Mouse (Mus musculus) hindbrain, embryonic 13.5 days (tissue): ENCODE measurements at regions not wholly inside any gene's neighbourhood (a gene's known extent, or its start where the extent isn't known, plus 50 kb on each side); places are given as distances from the start of the nearest gene placed in this dataset.

ENCODE experiments used
- ATAC-seq: fragments of 200-750 bp; cut with Nextera tagmentation; 2 replicates; pipeline ENCODE4 v1.8.0; 2017; ENCODE audit warnings: moderate TSS enrichment; ENCODE audit not compliant: low FRiP score
- H3K27ac ChIP-seq: fragments of 300-500 bp; sonication (generic); 2 replicates; pipeline ENCODE4 v1.5.1; 2015; ENCODE audit warnings: inconsistent platforms, mild to moderate bottlenecking, moderate library complexity
- H3K27me3 ChIP-seq: fragments of 300-500 bp; sonication (generic); 2 replicates; pipeline ENCODE4 v1.6.1; 2015; ENCODE audit warnings: mild to moderate bottlenecking, inconsistent platforms
- H3K36me3 ChIP-seq: fragments of 300-500 bp; sonication (generic); 2 replicates; pipeline ENCODE4 v1.6.1; 2015; ENCODE audit warnings: mild to moderate bottlenecking, inconsistent platforms
- H3K4me1 ChIP-seq: fragments of 300-500 bp; sonication (generic); replicated peaks from 2 replicates; pipeline ENCODE4 v1.6.1; 2015; ENCODE audit warnings: inconsistent platforms
- H3K4me2 ChIP-seq: fragments of 300-500 bp; sonication (generic); 2 replicates; pipeline ENCODE4 v1.6.1; 2015; ENCODE audit warnings: inconsistent platforms, mild to moderate bottlenecking, moderate library complexity
- H3K4me3 ChIP-seq: fragments of 300-500 bp; sonication (generic); 2 replicates; pipeline ENCODE4 v1.5.1; 2015; ENCODE audit warnings: mild to moderate bottlenecking, inconsistent platforms
- H3K9ac ChIP-seq: fragments of 300-500 bp; sonication (generic); 2 replicates; pipeline ENCODE4 v1.6.1; 2015; ENCODE audit warnings: mild to moderate bottlenecking, inconsistent platforms
- H3K9me3 ChIP-seq: fragments of 300-500 bp; sonication (generic); 2 replicates; pipeline ENCODE4 v1.6.1; 2016; ENCODE audit warnings: inconsistent platforms
- WGBS: fragments of 180-500 bp; shearing (Covaris S2); methylation state at CpG from one replicate; pipeline ENCODE4 v1.1.7; 2015; 5-methylcytosine and 5-hydroxymethylcytosine counted together

DNA sequence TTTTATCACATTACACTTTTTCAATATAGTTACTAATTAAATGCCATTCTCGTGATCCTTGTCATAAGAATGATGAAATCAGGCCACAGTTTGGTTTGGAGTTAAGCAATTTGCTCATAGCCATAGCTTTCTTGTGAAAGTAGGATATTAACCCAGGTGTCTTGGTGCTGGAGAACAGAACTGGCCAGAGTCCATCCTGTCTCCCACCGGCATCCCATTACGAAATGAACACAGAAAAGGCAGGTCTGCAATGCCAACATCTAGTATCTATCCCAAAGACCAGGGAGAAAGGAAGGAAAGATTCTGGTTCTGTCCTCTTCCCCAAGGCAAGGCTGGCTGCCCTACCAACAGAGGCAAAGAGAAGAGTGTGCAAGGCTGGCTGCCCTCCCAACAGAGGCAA is 61.6 kb upstream of the Avpr1a start:
- no peak overlapping the region for H3K4me3 ChIP-seq
- H3K27ac ChIP-seq: no peak overlapping the region
- H3K4me1 ChIP-seq: no peaks in the 10 kb centered on the region
- no peaks in the 10 kb centered on the region for H3K27me3 ChIP-seq
- 89% methylated on average over 3 of the region's 3 CpGs for WGBS
- H3K4me2 ChIP-seq: no peak overlapping the region
- H3K9ac ChIP-seq: no peak overlapping the region
- H3K9me3 ChIP-seq: no peaks in the 10 kb centered on the region
- no peak for ATAC-seq
- no peaks in the 10 kb centered on the region for H3K36me3 ChIP-seq

DNA sequence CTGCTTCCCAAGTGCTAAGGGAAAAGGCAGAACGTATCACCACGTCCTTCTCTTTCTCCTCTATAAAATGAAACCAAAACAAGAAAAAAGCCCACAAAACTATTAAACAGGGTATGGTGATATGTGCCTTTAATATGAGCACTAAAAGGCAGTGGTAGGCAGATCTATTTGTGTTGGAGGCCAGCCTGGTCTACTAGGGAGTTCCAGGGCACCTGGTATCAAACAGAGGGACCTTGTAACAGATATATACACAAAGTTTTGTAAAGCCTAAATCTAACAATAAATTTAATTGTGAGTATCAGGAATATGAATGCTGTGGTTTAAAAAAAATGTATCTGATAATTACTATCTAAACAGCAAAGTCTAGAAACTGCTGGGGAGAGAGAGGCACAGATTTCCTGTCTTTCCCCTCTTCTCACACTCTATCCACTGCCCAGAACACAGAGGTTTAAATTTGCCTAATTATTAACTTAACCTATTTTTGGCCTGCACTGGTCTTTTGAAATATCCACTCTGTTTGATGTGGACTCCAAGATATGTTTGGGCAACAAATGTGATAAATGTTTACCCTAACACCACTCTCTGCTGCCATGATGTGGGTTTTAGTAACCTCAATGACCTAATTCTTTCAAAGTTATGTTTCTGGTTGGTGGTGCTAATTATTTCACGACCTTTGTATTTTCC is 68.5 kb upstream of the Avpr1a start:
- no peak overlapping the region for H3K4me2 ChIP-seq
- no peak overlapping the region for H3K4me3 ChIP-seq

DNA sequence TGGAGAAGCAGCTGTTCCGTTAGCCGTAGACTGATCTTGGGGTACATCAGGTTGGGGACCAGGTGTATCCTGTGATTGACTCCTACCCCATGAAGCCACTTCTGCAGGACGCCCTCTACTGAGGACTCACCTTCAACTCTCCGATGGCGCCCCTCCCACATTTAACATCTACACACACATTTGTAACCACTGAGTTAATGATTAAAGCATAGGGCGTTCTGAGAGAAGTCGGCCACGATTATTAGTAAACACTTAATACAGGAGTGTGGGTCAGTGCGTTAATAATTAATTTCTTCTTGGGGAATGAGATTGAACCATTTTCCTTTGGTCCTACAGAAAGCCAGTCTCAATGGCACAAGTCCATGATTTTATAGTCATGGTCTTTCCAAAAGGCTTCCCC is 105.0 kb upstream of the Avpr1a start:
- H3K36me3 ChIP-seq: no peaks in the 10 kb centered on the region
- no peaks in the 10 kb centered on the region; the same call in 1 of the 2 replicates for H3K9me3 ChIP-seq
- H3K27me3 ChIP-seq: no peaks in the 10 kb centered on the region
- H3K4me2 ChIP-seq: no peak overlapping the region
- H3K9ac ChIP-seq: no peak overlapping the region
- H3K4me1 ChIP-seq: no peaks in the 10 kb centered on the region
- no peak overlapping the region for H3K4me3 ChIP-seq
- no peak for ATAC-seq
- WGBS: 94% methylated on average over 9 of the region's 9 CpGs
- no peak overlapping the region for H3K27ac ChIP-seq

More for the DNA sequence above, 68.5 kb upstream of the Avpr1a start:
- H3K4me1 ChIP-seq: no peaks in the 10 kb centered on the region
- no peaks in the 10 kb centered on the region for H3K36me3 ChIP-seq
- H3K9me3 ChIP-seq: no peaks in the 10 kb centered on the region
- no peak overlapping the region for H3K27ac ChIP-seq
- no peak for ATAC-seq
- 89% methylated on average over 3 of the region's 3 CpGs for WGBS
- H3K27me3 ChIP-seq: no peaks in the 10 kb centered on the region
- no peak overlapping the region for H3K9ac ChIP-seq

DNA sequence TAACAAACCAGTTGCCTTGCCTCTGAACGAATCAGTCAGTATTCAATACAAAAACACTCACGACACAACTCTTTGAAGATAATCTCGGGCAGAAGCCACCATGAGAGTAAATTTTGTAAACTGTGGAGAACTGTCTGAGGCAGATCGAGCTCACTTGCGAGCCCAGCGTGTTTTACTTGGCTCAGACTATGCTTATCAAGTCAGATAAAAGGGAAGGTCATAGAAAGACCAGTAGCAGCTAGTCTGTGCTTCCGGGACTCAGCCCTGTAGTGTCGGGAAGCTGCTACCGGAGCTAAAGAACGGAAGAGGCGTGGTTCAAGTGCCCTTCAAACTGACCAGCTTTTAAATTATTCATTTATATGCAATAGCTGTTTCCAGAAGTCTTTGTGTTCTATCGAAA is 105.9 kb upstream of the Avpr1a start:
- ATAC-seq: no peak
- no peaks in the 10 kb centered on the region for H3K36me3 ChIP-seq
- H3K4me3 ChIP-seq: no peak overlapping the region
- no peak overlapping the region for H3K4me2 ChIP-seq
- H3K9me3 ChIP-seq: no peaks in the 10 kb centered on the region; the same call in 1 of the 2 replicates
- H3K4me1 ChIP-seq: no peaks in the 10 kb centered on the region
- no peak overlapping the region for H3K9ac ChIP-seq
- WGBS: 89% methylated on average over 12 of the region's 12 CpGs
- H3K27me3 ChIP-seq: no peaks in the 10 kb centered on the region
- H3K27ac ChIP-seq: no peak overlapping the region

DNA sequence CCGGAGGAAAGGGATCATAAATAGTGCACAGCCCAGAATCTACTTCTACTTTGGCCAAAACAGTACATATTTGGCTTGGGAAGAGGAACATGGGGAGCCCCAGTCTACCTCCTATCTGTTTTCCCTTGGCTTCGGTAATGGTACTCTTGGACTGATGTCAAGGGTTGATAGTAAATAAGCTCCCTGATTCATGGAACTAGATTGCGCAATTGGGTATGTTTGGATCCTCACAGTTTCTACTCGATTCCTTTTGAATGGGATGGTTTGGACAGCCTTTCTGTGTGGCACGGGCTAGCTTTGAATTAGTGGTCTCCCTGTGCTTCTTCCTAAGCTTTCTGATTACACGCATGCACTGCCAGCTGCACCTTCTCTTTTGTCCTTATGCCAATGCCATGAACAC is 121.4 kb upstream of the Avpr1a start:
- WGBS: 88% methylated on average over 6 of the region's 6 CpGs

DNA sequence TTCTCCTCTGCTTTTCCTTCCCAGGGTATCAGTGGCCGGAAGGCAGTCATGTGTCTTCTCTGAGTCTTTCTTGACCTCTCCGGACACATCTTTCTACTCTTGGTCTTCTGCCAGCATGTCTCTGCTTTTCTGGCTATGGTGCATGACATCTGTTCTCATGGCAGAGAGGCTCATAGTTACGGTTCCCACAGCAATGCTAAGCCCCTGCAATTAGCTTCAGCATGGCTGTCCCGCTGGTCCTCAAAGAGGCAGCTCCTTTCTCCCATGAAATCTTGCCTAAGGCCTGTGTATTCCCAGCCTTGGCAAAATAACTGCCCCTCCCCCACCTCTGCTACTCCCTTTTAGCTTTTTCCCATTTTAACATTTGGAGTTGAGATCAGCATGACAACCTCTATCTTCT is 129.4 kb upstream of the Avpr1a start:
- H3K27ac ChIP-seq: no peak overlapping the region
- ATAC-seq: peak; percentile 54; the same call in 1 of the 2 replicates
- H3K4me3 ChIP-seq: no peak overlapping the region
- WGBS: 65% methylated on average over 4 of the region's 4 CpGs
- H3K9ac ChIP-seq: no peak overlapping the region
- peaks cover 4% of the 10 kb centered on the region; the same call in 1 of the 2 replicates for H3K4me1 ChIP-seq
- no peak overlapping the region for H3K4me2 ChIP-seq
- no peaks in the 10 kb centered on the region for H3K36me3 ChIP-seq
- no peaks in the 10 kb centered on the region for H3K9me3 ChIP-seq
- H3K27me3 ChIP-seq: no peaks in the 10 kb centered on the region

More for the DNA sequence above, 121.4 kb upstream of the Avpr1a start:
- Histone ChIP-seq H3K4me2 (no peak overlapping the region), H3K27me3 (no peaks in the 10 kb centered on the region), H3K4me3 (no peak overlapping the region), H3K9me3 (no peaks in the 10 kb centered on the region), H3K9ac (no peak overlapping the region), H3K27ac (no peak overlapping the region), H3K36me3 (no peaks in the 10 kb centered on the region), H3K4me1 (no peaks in the 10 kb centered on the region)
- ATAC-seq: no peak

DNA sequence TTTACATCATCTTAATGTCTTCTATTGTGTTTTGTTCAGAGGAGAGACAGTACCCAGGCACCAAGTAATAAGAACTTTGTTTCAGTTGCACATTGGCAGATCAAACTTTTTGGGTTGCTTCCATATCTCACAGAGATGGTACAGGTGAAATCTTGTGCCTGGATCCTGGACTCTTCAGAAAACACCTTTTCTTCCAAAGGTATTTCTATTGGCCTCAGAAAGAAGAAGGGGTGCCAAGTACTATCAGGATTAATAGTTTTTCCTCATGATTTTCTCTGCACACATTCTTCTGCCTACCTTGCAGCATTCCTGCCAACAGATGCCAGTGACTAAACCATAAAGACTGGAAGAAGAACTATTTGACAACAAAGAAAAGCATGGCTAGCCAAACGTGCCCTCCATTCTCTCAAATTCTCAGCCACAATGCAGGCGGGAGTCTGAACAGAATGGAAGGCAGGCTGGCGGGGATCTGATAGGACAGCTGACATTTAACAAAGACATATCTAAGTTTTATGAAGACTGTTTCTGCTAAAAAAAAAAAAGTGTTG is 137.6 kb upstream of the Avpr1a start:
- Histone ChIP-seq H3K9me3 (no peaks in the 10 kb centered on the region), H3K9ac (no peak overlapping the region), H3K4me2 (no peak overlapping the region), H3K27me3 (no peaks in the 10 kb centered on the region), H3K27ac (no peak overlapping the region), H3K4me1 (no peaks in the 10 kb centered on the region), H3K4me3 (no peak overlapping the region), H3K36me3 (no peaks in the 10 kb centered on the region)
- ATAC-seq: no peak
- WGBS: 63% methylated on average over 3 of the region's 3 CpGs

DNA sequence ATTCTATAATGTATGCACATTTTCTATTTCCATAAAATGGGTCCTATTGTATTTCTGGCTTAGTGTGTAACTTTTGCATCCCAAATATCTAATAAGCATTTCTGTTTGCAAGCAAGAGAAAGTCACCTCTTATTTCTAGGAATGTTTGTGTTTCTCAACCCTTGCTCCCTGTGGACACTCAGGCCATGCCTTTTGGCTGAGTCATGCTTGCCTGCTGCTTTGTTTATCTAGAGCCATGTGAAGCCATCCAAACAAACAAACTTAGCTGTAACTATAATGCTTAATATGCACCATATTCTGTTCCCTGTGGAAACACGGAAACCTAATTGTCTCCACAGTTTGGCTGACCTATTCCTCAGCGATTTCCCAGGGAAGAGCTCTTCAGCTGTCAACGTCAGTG is 139.6 kb upstream of the Avpr1a start:
- no peak overlapping the region for H3K4me2 ChIP-seq

DNA sequence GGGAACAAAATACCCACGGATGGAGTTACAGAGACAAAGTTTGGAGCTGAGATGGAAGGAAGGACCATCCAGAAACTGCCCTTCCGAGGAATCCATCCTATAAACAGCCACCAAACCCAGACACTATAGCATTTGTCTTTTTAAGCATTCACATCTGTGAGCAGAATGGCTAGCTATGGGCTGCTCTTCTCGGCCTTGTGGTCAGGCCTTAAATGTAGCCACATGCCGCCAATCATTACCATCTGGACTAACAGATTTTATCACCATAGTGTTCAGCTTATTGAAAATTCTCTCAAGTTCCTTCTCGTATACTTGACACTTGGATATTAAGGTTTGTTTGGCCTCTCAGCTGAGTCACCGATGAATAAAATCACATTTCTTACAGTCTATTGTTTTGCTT is 146.0 kb upstream of the Avpr1a start:
- no peak overlapping the region for H3K27ac ChIP-seq
- no peaks in the 10 kb centered on the region for H3K4me1 ChIP-seq
- H3K9me3 ChIP-seq: no peaks in the 10 kb centered on the region
- no peak overlapping the region for H3K4me3 ChIP-seq
- H3K4me2 ChIP-seq: no peak overlapping the region
- ATAC-seq: no peak
- no peaks in the 10 kb centered on the region for H3K36me3 ChIP-seq
- WGBS: 82% methylated on average over 6 of the region's 6 CpGs
- no peak overlapping the region for H3K9ac ChIP-seq
- H3K27me3 ChIP-seq: no peaks in the 10 kb centered on the region

More for the DNA sequence above, 139.6 kb upstream of the Avpr1a start:
- Histone ChIP-seq H3K27me3 (no peaks in the 10 kb centered on the region), H3K4me3 (no peak overlapping the region), H3K4me1 (no peaks in the 10 kb centered on the region), H3K36me3 (no peaks in the 10 kb centered on the region), H3K9me3 (no peaks in the 10 kb centered on the region), H3K9ac (no peak overlapping the region), H3K27ac (no peak overlapping the region)
- WGBS: 87% methylated on average over 3 of the region's 3 CpGs
- ATAC-seq: no peak

DNA sequence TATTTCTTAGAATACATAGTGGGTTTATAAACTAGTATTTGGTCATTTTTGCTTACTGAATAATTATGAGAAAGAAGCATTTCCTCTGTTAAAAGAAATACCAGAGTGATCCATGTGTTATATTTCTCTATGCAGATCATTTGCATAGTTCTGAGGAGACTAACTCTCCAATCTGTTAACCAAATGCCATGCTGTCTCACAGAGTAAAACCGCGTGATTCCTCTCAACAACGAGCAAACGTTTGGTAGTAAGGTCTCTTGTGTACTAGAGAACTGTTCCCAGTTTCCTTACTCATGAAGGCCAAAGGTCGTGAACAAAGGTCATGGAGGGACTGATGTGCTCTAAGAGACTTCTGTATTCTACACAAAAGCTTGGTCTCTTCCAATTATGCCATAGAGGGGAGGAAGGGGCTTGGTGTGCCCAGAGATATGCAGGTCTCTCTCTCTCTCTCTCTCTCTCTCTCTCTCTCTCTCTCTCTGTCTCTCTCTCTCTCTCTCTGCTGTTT is 152.3 kb upstream of the Avpr1a start:
- Histone ChIP-seq H3K4me2 (no peak overlapping the region), H3K4me3 (no peak overlapping the region), H3K27me3 (no peaks in the 10 kb centered on the region), H3K9me3 (no peaks in the 10 kb centered on the region), H3K36me3 (no peaks in the 10 kb centered on the region), H3K4me1 (no peaks in the 10 kb centered on the region), H3K27ac (no peak overlapping the region), H3K9ac (no peak overlapping the region)
- ATAC-seq: no peak
- WGBS: 48% methylated on average over 5 of the region's 5 CpGs

DNA sequence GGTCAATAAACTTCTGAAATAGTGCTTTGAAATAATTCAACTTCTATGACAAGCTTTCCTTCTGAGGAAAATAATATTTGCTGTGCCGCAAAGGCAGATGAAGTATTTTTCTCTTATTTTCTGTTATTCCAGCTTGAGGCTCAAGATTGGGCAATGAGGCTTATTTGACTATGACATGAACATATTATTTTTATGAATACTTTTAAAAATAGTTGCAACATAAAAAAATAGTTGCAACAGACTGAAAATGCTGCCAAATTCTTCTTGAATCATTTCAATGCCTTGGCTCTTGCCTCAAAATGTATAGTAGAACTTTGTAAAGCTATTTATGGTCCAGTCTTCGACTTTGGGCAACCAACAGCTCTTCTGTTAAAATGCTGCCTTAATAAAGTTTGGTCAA is 156.7 kb upstream of the Avpr1a start:
- no peaks in the 10 kb centered on the region for H3K9me3 ChIP-seq
- no peak overlapping the region for H3K9ac ChIP-seq
- no peak overlapping the region for H3K4me2 ChIP-seq
- H3K36me3 ChIP-seq: no peaks in the 10 kb centered on the region
- no peaks in the 10 kb centered on the region for H3K27me3 ChIP-seq
- 87% methylated on average over 2 of the region's 2 CpGs for WGBS
- no peaks in the 10 kb centered on the region for H3K4me1 ChIP-seq
- no peak overlapping the region for H3K4me3 ChIP-seq
- H3K27ac ChIP-seq: no peak overlapping the region
- no peak for ATAC-seq

DNA sequence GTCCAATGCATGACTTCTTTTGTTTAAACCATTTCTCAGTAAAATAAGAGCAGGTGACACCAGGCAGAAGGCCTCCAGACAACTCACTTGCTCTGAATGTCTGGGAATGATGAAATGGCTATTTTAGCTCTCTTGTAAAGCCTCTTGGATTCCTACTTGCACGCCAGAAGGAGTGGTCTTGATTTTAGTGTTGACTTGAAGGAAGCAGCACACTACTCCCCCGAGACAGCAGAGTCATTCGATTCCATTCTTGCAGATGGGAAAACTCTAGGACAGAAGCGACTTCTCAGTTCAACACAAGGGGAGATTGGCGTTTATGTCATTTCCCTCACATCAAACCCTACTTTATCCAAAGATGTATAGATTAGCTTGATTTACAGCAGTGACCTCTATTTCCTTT is 157.2 kb upstream of the Avpr1a start:
- Histone ChIP-seq H3K9me3 (no peaks in the 10 kb centered on the region), H3K9ac (no peak overlapping the region), H3K4me1 (no peaks in the 10 kb centered on the region), H3K36me3 (no peaks in the 10 kb centered on the region), H3K27ac (no peak overlapping the region), H3K27me3 (no peaks in the 10 kb centered on the region), H3K4me3 (no peak overlapping the region), H3K4me2 (no peak overlapping the region)
- WGBS: 90% methylated on average over 5 of the region's 5 CpGs
- no peak for ATAC-seq

DNA sequence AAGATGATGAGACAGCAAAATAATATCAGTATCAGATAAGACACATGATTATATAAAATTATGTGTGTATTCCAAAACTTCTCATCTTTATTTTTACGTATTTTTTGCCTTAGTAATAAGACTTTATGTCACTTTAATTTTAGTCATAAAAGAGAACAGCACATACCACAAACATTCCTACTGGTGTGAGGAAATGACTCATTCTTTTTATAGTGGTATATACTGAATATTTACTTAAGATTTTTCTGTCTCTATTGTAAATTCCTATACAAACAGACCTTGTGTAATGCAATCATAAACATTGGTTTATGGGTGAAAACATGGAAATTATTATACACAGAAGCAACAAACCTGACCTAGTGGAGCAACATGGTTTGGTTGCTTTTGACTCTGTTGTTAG is 173.4 kb upstream of the Avpr1a start:
- Histone ChIP-seq H3K27me3 (no peaks in the 10 kb centered on the region), H3K36me3 (no peaks in the 10 kb centered on the region), H3K4me2 (no peak overlapping the region), H3K4me3 (no peak overlapping the region), H3K4me1 (no peaks in the 10 kb centered on the region), H3K27ac (no peak overlapping the region), H3K9ac (no peak overlapping the region), H3K9me3 (no peaks in the 10 kb centered on the region)
- no peak for ATAC-seq
- WGBS: 77% methylated on average over 1 of the region's 1 CpGs
